Mouse (Mus musculus): ENCODE measurements at regions not wholly inside any gene's neighbourhood (a gene's known extent, or its start where the extent isn't known, plus 50 kb on each side); places are given as distances from the start of the nearest gene placed in this dataset.

GRCm38 (mm10) chr12:96201855-96202254 lies 509.8 kb downstream of the Flrt2 start:
- no peak for DNase-seq (ENCODE audit: low read depth)

GRCm38 (mm10) chr12:96226446-96226845 lies 534.4 kb downstream of the Flrt2 start:
- DNase-seq (ENCODE audit: low read depth) = no peak

GRCm38 (mm10) chr12:96228714-96229113 lies 536.7 kb downstream of the Flrt2 start:
- DNase-seq (ENCODE audit: low read depth) = no peak

- DNase-seq (ENCODE audit: low read depth) = no peak
These were observed 543.5 kb downstream of the Flrt2 start for GRCm38 (mm10) chr12:96235510-96235909.

- DNase-seq (ENCODE audit: low read depth) = peak; percentile 80
These were observed 544.0 kb downstream of the Flrt2 start for GRCm38 (mm10) chr12:96235996-96236525.

GRCm38 (mm10) chr12:96239642-96240041 lies 547.6 kb downstream of the Flrt2 start:
- DNase-seq (ENCODE audit: low read depth) = no peak

GRCm38 (mm10) chr12:96261978-96262377 lies 570.0 kb downstream of the Flrt2 start:
- no peak for DNase-seq (ENCODE audit: low read depth)

GRCm38 (mm10) chr12:96275894-96276293 lies 583.9 kb downstream of the Flrt2 start:
- no peak for DNase-seq (ENCODE audit: low read depth)

GRCm38 (mm10) chr12:96311137-96311536 lies 619.1 kb downstream of the Flrt2 start:
- DNase-seq (ENCODE audit: low read depth) = peak; percentile 27

GRCm38 (mm10) chr12:96323061-96323786 lies 631.2 kb downstream of the Flrt2 start:
- no peak for DNase-seq (ENCODE audit: low read depth)

- no peak for DNase-seq (ENCODE audit: low read depth)
These were observed 659.1 kb downstream of the Flrt2 start for GRCm38 (mm10) chr12:96351143-96351542.

GRCm38 (mm10) chr12:96378924-96379323 lies 686.9 kb downstream of the Flrt2 start:
- DNase-seq (ENCODE audit: low read depth) = no peak

GRCm38 (mm10) chr12:96419104-96419503 lies 727.1 kb downstream of the Flrt2 start:
- no peak for DNase-seq (ENCODE audit: low read depth)

GRCm38 (mm10) chr12:96419567-96419966 lies 727.5 kb downstream of the Flrt2 start:
- no peak for DNase-seq (ENCODE audit: low read depth)

GRCm38 (mm10) chr12:96427589-96427988 lies 735.6 kb downstream of the Flrt2 start:
- no peak for DNase-seq (ENCODE audit: low read depth)

- no peak for DNase-seq (ENCODE audit: low read depth)
These were observed 750.5 kb downstream of the Flrt2 start for GRCm38 (mm10) chr12:96442546-96442945.

- DNase-seq (ENCODE audit: low read depth) = peak; percentile 28
These were observed 761.3 kb downstream of the Flrt2 start for GRCm38 (mm10) chr12:96453374-96453773.

- no peak for DNase-seq (ENCODE audit: low read depth)
These were observed 784.3 kb downstream of the Flrt2 start for GRCm38 (mm10) chr12:96476344-96476743.

- peak; percentile 55 for DNase-seq (ENCODE audit: low read depth)
These were observed 796.5 kb downstream of the Flrt2 start for GRCm38 (mm10) chr12:96488448-96488960.

GRCm38 (mm10) chr12:96509658-96510057 lies 817.6 kb downstream of the Flrt2 start:
- no peak for DNase-seq (ENCODE audit: low read depth)

GRCm38 (mm10) chr12:96558824-96559223 lies 866.8 kb downstream of the Flrt2 start:
- no peak for DNase-seq (ENCODE audit: low read depth)

GRCm38 (mm10) chr12:96594845-96595244 lies 902.8 kb downstream of the Flrt2 start:
- DNase-seq (ENCODE audit: low read depth) = no peak

- DNase-seq (ENCODE audit: low read depth) = no peak
These were observed 923.1 kb downstream of the Flrt2 start for GRCm38 (mm10) chr12:96615134-96615533.

- DNase-seq (ENCODE audit: low read depth) = no peak
These were observed 923.8 kb downstream of the Flrt2 start for GRCm38 (mm10) chr12:96615850-96616249.
